Mouse (Mus musculus) stomach, embryonic 14.5 days (tissue): ENCODE measurements around the gene Btbd35f28. TPM values are rescaled to one million over a fixed set of nuclear protein-coding genes. Genes with fewer than 3 reads are reported as not detected.
"Not testable (repeated sequence)": the region's sequence is repeated elsewhere in the genome, so short reads cannot be mapped to it uniquely, and the experiment has no call there.

Experiments
- ATAC-seq: fragments of 200-750 bp; cut with Nextera tagmentation; 2 replicates; pipeline ENCODE4 v1.8.0; 2017; ENCODE audit warnings: low read depth, moderate TSS enrichment; ENCODE audit not compliant: insufficient number of reproducible peaks, insufficient read depth, low FRiP score
- H3K27ac ChIP-seq: fragments of 300-500 bp; sonication (generic); 2 replicates; pipeline ENCODE4 v1.5.1; 2014; ENCODE audit warnings: mild to moderate bottlenecking, low read length, moderate library complexity, mixed read lengths
- H3K27me3 ChIP-seq: fragments of 300-500 bp; sonication (generic); 2 replicates; pipeline ENCODE4 v1.6.1; 2014; ENCODE audit warnings: low read length, control low read depth, mixed read lengths; ENCODE audit not compliant: control insufficient read depth, insufficient read depth
- H3K36me3 ChIP-seq: fragments of 300-500 bp; sonication (generic); 2 replicates; pipeline ENCODE4 v1.6.1; 2014; ENCODE audit warnings: mild to moderate bottlenecking, control low read depth, low read length, moderate library complexity, mixed read lengths; ENCODE audit not compliant: control insufficient read depth, insufficient read depth
- H3K4me1 ChIP-seq: fragments of 300-500 bp; sonication (generic); 2 replicates; pipeline ENCODE4 v1.6.1; 2014; ENCODE audit warnings: low read length, control low read depth, mixed read lengths; ENCODE audit not compliant: control insufficient read depth, insufficient read depth
- H3K4me2 ChIP-seq: fragments of 300-500 bp; sonication (generic); replicated peaks from 2 replicates; pipeline ENCODE4 v1.6.1; 2014; ENCODE audit warnings: low read depth, low read length, control low read depth
- H3K4me3 ChIP-seq: fragments of 300-500 bp; sonication (generic); 2 replicates; pipeline ENCODE4 v1.5.1; 2014; ENCODE audit warnings: low read depth, low read length, control low read depth
- H3K9ac ChIP-seq: fragments of 300-500 bp; sonication (generic); replicated peaks from 2 replicates; pipeline ENCODE4 v1.6.1; 2014; ENCODE audit warnings: low read depth, mild to moderate bottlenecking, control low read depth, low read length, moderate library complexity, mixed read lengths
- H3K9me3 ChIP-seq: fragments of 300-500 bp; sonication (generic); 2 replicates; pipeline ENCODE4 v1.6.1; 2016; ENCODE audit warnings: low read depth, low read length, control low read depth; ENCODE audit not compliant: control insufficient read depth
- WGBS: fragments of 180-500 bp; shearing (Covaris S2); extraction: QIAGEN DNeasy Blood & Tissue Kit; methylation state at CpG from one replicate; pipeline ENCODE4 v1.1.7; 2014; 5-methylcytosine and 5-hydroxymethylcytosine counted together
- polyA plus RNA-seq: library from polyadenylated mRNA; unstranded; fragments of >200 nt; fragmentation: Nextera tagmentation; extraction: Ambion mirVana; gene quantifications from 2 replicates; pipeline ENCODE4 v1.2.1, GENCODE M21; 2014

Btbd35f28 gene
- not detected in 2 replicates for polyA plus RNA-seq

DNA sequence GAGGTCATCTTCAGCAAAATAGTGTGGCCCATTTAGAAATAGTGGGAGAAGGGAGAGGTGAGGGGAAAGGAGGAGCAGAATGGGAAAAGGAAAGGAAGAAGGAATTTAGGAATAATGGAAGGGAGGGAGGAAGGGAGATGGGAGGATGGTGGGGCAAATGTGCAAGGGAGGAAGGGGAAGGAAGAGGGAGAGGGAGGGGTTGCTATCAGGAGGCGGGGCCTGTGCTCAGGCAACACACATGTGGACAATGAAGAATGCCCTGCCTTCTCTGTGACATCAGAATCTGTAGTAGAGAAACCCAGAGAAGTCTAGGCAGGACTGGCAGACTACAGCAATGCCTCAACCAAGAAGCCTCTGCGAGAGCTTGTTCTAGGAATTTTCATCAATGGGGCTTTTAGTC, at the start of gene Btbd35f28:
Gene Btbd35f28, plus strand, starts transcription at position 301 of the 400 bp plus-strand sequence.
- ATAC-seq, result not testable (repeated sequence)

More for the DNA sequence above, at the start of gene Btbd35f28:
- not testable (repeated sequence) for H3K27me3 ChIP-seq, H3K4me3 ChIP-seq, H3K36me3 ChIP-seq, H3K27ac ChIP-seq, H3K4me1 ChIP-seq, H3K4me2 ChIP-seq, H3K9ac ChIP-seq, H3K9me3 ChIP-seq
- WGBS, result no CpG with 5 or more reads among the region's 2 CpGs

Other genes starting within 250 kb of the Btbd35f28 start
- not detected in 2 replicates for gene Btbd35f16, start 239.6 kb upstream of the Btbd35f28 start, polyA plus RNA-seq
- gene Btbd35f3, start 158.9 kb upstream of the Btbd35f28 start, polyA plus RNA-seq, result not detected in 2 replicates
- gene Btbd35f20, start 94.7 kb downstream of the Btbd35f28 start, polyA plus RNA-seq, result not detected in 2 replicates
- not detected in 2 replicates for gene Btbd35f17, start 174.1 kb downstream of the Btbd35f28 start, polyA plus RNA-seq